Mouse (Mus musculus): Measurements from ENCODE around the gene Mpst. TPM values are rescaled to one million over a fixed set of nuclear protein-coding genes. Genes with fewer than 3 reads are reported as not detected.

The Mpst gene
- total RNA-seq, 4 experiments from 2014 or later = 31.4 to 38.1 (median 34.6) TPM

- DNase-seq (ENCODE audit: low spot score in 2 of 2) = no peak
These were observed 2.9 kb upstream of the Mpst start for GRCm38 (mm10) chr15:78403301-78403741.

GRCm38 (mm10) chr15:78403896-78404295 lies 2.3 kb upstream of the Mpst start:
- no peak for DNase-seq (ENCODE audit: low spot score in 2 of 2)

- no peak for DNase-seq (ENCODE audit: low spot score in 2 of 2)
These were observed 1.1 kb upstream of the Mpst start for GRCm38 (mm10) chr15:78405098-78405497.

GRCm38 (mm10) chr15:78405517-78406211 lies 552 bp upstream of the Mpst start, which contains the start of gene Tst:
TSS of gene Tst (minus strand) at chr15:78405907.
- peak; percentile 65 to 94 for DNase-seq (ENCODE audit: low spot score in 2 of 2)

GRCm38 (mm10) chr15:78409570-78410052 lies 3.4 kb downstream of the Mpst start:
- no peak for DNase-seq (ENCODE audit: low spot score in 2 of 2)

- DNase-seq (ENCODE audit: low spot score in 2 of 2) = no peak
These were observed 7.0 kb downstream of the Mpst start for GRCm38 (mm10) chr15:78413083-78413718.

GRCm38 (mm10) chr15:78413719-78414117 lies 7.5 kb downstream of the Mpst start:
- no peak for DNase-seq (ENCODE audit: low spot score in 2 of 2)

- DNase-seq (ENCODE audit: low spot score in 2 of 2) = no peak
These were observed 7.9 kb downstream of the Mpst start for GRCm38 (mm10) chr15:78414157-78414556.

- no peak for DNase-seq (ENCODE audit: low spot score in 2 of 2)
These were observed 10.7 kb downstream of the Mpst start for GRCm38 (mm10) chr15:78416937-78417336.

- DNase-seq (ENCODE audit: low spot score in 2 of 2) = no peak
These were observed 14.2 kb downstream of the Mpst start for GRCm38 (mm10) chr15:78420395-78420794.

GRCm38 (mm10) chr15:78422046-78422956 lies 16.1 kb downstream of the Mpst start:
- DNase-seq (ENCODE audit: low spot score in 2 of 2) = peak; percentile 54 to 61

GRCm38 (mm10) chr15:78424507-78424906 lies 18.3 kb downstream of the Mpst start:
- no peak for DNase-seq (ENCODE audit: low spot score in 2 of 2)

GRCm38 (mm10) chr15:78425230-78425629 lies 19.0 kb downstream of the Mpst start:
- no peak for DNase-seq (ENCODE audit: low spot score in 2 of 2)

GRCm38 (mm10) chr15:78428391-78429138 lies 22.3 kb downstream of the Mpst start, which contains the start of gene Kctd17:
TSS of gene Kctd17 (plus strand) at chr15:78428564.
- DNase-seq (ENCODE audit: low spot score in 2 of 2) = peak; percentile 67 to 81

- DNase-seq (ENCODE audit: low spot score in 2 of 2) = no peak
These were observed 22.9 kb downstream of the Mpst start for GRCm38 (mm10) chr15:78429139-78429459.

GRCm38 (mm10) chr15:78429871-78430622 lies 23.8 kb downstream of the Mpst start:
- DNase-seq (ENCODE audit: low spot score in 2 of 2) = no peak

GRCm38 (mm10) chr15:78430874-78431273 lies 24.7 kb downstream of the Mpst start:
- DNase-seq (ENCODE audit: low spot score in 2 of 2) = no peak

GRCm38 (mm10) chr15:78431541-78432121 lies 25.4 kb downstream of the Mpst start:
- DNase-seq (ENCODE audit: low spot score in 2 of 2) = no peak

GRCm38 (mm10) chr15:78434896-78435520 lies 28.8 kb downstream of the Mpst start:
- DNase-seq (ENCODE audit: low spot score in 2 of 2) = peak in 1 of 2 experiments; percentile 46

All from left cerebral cortex, adult 8-10 months (tissue).